Mouse (Mus musculus): ENCODE data around the gene Chmp4b.

The Chmp4b gene

GRCm38 (mm10) chr2:154720315-154720714, 68.8 kb downstream of the Chmp4b start:
- no peak for DNase-seq

- no peak for DNase-seq
These were observed 72.0 kb downstream of the Chmp4b start for GRCm38 (mm10) chr2:154723473-154723872.

- DNase-seq, result no peak
These were observed 78.2 kb downstream of the Chmp4b start for GRCm38 (mm10) chr2:154729737-154730136.

GRCm38 (mm10) chr2:154730841-154731240, 79.3 kb downstream of the Chmp4b start:
- no peak for DNase-seq

- no peak for DNase-seq
These were observed 80.4 kb downstream of the Chmp4b start for GRCm38 (mm10) chr2:154731916-154732315.

- DNase-seq, result no peak
These were observed 81.1 kb downstream of the Chmp4b start for GRCm38 (mm10) chr2:154732503-154733141.

- DNase-seq, result no peak
These were observed 83.5 kb downstream of the Chmp4b start for GRCm38 (mm10) chr2:154734977-154735376.

GRCm38 (mm10) chr2:154735416-154735815, 83.9 kb downstream of the Chmp4b start:
- no peak for DNase-seq

GRCm38 (mm10) chr2:154735986-154736385, 84.5 kb downstream of the Chmp4b start:
- DNase-seq, result no peak

GRCm38 (mm10) chr2:154738621-154739020, 87.1 kb downstream of the Chmp4b start:
- no peak for DNase-seq

- no peak for DNase-seq
These were observed 91.7 kb downstream of the Chmp4b start for GRCm38 (mm10) chr2:154742911-154743819.

- DNase-seq, result no peak
These were observed 92.4 kb downstream of the Chmp4b start for GRCm38 (mm10) chr2:154743915-154744314.

All from cerebellum, postnatal 14 days (tissue).